Comparison of ENCODE assay signal across 8 mouse cellular contexts in the genomic region with DNA sequence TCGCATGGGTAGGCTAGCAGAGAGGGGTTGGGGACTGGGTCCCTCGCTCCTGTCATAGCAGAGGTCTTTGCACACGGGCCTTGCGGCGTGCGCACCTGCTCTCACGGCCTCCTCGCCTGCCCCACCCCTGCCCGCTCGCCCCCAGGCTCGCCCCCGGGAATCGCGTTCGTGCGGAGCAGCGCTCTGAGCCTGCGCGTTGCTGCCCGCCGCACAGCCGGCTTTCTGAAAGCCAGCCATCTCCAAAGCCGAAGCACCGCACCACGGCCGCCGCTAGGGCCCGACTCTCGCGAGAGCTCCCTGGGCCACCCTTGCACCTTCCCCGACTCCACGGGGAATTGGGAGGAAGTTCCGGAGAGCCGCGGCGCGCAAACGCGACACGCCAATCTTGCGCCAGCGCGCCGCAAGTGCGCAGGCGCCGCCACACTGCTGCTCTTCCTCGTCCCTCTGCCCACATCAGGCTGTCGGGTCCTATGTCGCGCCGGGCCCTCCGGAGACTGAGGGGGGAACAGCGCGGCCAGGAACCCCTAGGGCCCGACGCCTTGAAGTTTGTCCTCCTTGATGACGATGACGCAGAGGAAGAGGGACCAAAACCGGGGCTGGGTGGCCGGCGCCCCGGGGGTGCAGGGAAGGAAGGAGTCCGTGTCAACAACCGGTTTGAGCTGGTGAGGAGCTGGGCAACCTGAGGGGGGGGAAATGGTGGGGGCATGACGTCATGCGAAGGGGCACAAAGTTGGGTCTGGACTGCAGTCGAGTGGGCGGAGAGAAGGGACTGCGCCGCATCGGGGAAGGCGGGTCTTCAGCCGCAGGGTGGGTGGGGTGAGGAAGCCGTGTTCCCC. TPM values are rescaled to one million over a fixed set of nuclear protein-coding genes. Genes with fewer than 3 reads are reported as not detected.
DNase-seq lines count a peak whose midpoint lies in the region; ATAC-seq lines count a peak whose summit lies in the region.

Gene Tcf25, plus strand, starts transcription at position 351 of the 836 bp plus-strand sequence.

- DNase-seq in MN1 (ENCODE audit: low spot score), result peak; percentile 100
- DNase-seq in cerebellum, adult 9-10 months, result peak; percentile 95
- DNase-seq in frontal cortex, adult 2 months (ENCODE audit: extremely low spot score in 1 of 2, low spot score in 1 of 2), result peak; percentile 93 to 97
- peak; percentile 97 for DNase-seq in hindbrain, embryonic 11.5 days (ENCODE audit: low spot score)
- DNase-seq in layer of hippocampus, postnatal 10 days (ENCODE audit: low spot score in 2 of 2), result peak; percentile 96 to 97
- peak; percentile 98 for DNase-seq in lung, postnatal 10 days
- peak; percentile 95 for DNase-seq in ovary, postnatal 36 days (ENCODE audit: low spot score)
- DNase-seq in thymus, postnatal 25 days, result peak; percentile 95

- H3K9ac ChIP-seq in hindbrain, embryonic 11.5 days (ENCODE audit: low read depth, low read length), result peak within 1 kb of the TSS; percentile 74

- H3K9me3 ChIP-seq in hindbrain, embryonic 11.5 days (ENCODE audit: control insufficient read depth, low read length), result no peaks in the 10 kb centered on the region

- H3K4me1 ChIP-seq in hindbrain, embryonic 11.5 days (replicated peaks; ENCODE audit: control insufficient read depth, insufficient read depth, low read length), result no peaks in the 10 kb centered on the region

- under 1% methylated on average over 74 of the region's 75 CpGs for WGBS in hindbrain, embryonic 11.5 days

- no peaks in the 10 kb centered on the region for H3K36me3 ChIP-seq in hindbrain, embryonic 11.5 days (ENCODE audit: control insufficient read depth, insufficient read depth, low read length)

- peak within 1 kb of the TSS; percentile 68 for H3K4me2 ChIP-seq in hindbrain, embryonic 11.5 days (replicated peaks; ENCODE audit: low read depth, low read length)

- ATAC-seq in hindbrain, embryonic 11.5 days (ENCODE audit: low FRiP score), result peak; percentile 95

- H3K27me3 ChIP-seq in hindbrain, embryonic 11.5 days (ENCODE audit: control insufficient read depth, insufficient read depth, low read length), result no peaks in the 10 kb centered on the region

- peak within 1 kb of the TSS; percentile 90 for H3K27ac ChIP-seq in hindbrain, embryonic 11.5 days (ENCODE audit: low read depth, low read length)

- H3K4me3 ChIP-seq in hindbrain, embryonic 11.5 days (ENCODE audit: low read depth, low read length), result peak within 1 kb of the TSS; percentile 86

RNA-seq across cellular contexts. Expression of gene Tcf25, which starts in this region (rescaled TPM):
- polyA plus RNA-seq in frontal cortex, adult 2 months (2012; rRNA removed), result 583 and 605 TPM in 2 replicates
- polyA plus RNA-seq in hindbrain, embryonic 11.5 days (2014; fragmentation: Nextera tagmentation; extraction: Ambion mirVana), result 179 and 181 TPM in 2 replicates
- total RNA-seq in layer of hippocampus, postnatal 10 days (2021), result 100 to 1,000 TPM; 439 to 445 TPM

Comparison
In these comparisons a context has a peak if more than half of its experiments do, and no peak if none do; other contexts are left out.
1. Peak in every context shown above with its lines: DNase-seq, ATAC-seq, H3K4me3 ChIP-seq and H3K27ac ChIP-seq.